Mouse (Mus musculus): ENCODE measurements around the gene Tspan3. TPM values are rescaled to one million over a fixed set of nuclear protein-coding genes. Genes with fewer than 3 reads are reported as not detected.

Tspan3 gene
- polyA plus RNA-seq, 1 experiment from 2014 or later: 570 TPM

DNA sequence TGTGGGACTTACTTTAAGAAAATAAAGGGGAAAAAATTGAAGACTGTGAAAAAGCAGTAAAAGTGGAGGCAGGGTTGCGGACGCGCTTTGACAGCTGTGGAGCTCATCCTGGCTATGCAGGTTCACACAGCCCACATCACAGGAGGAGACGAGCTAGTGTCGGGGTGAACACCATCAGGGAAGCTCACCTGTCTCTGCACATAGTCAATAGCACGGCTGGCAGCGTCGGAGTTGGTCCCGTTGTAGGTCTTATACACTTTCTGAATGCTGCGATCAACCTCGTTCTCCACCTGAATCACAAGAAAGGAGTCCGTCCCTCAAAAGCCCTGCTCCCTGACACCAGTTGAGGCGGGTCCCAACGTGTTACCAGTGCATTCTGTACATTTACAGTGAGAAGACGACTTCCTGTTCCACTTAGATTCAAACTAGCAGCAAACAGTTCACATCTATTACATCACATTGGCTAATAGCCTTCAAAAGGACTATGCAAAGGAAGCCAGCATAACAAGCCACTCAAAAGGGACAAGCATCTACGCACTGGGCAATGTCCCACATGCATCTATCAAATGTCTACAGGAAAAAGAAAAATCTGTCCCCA, 18.9 kb downstream of the Tspan3 start:
- DNase-seq (ENCODE audit: low spot score): no peak
- no peaks in the 10 kb centered on the region for H3K4me1 ChIP-seq
- H3K9me3 ChIP-seq (replicated peaks): no peaks in the 10 kb centered on the region; the same call in 1 of the 2 replicates
- no peak overlapping the region for H3K4me3 ChIP-seq
- H3K27me3 ChIP-seq (ENCODE audit: low read depth, poor library complexity, severe bottlenecking): no peaks in the 10 kb centered on the region
- 94% methylated on average over 16 of the region's 16 CpGs for WGBS
- no peak overlapping the region for H3K27ac ChIP-seq (replicated peaks)
- H3K36me3 ChIP-seq: peaks cover 77% of the 10 kb centered on the region

DNA sequence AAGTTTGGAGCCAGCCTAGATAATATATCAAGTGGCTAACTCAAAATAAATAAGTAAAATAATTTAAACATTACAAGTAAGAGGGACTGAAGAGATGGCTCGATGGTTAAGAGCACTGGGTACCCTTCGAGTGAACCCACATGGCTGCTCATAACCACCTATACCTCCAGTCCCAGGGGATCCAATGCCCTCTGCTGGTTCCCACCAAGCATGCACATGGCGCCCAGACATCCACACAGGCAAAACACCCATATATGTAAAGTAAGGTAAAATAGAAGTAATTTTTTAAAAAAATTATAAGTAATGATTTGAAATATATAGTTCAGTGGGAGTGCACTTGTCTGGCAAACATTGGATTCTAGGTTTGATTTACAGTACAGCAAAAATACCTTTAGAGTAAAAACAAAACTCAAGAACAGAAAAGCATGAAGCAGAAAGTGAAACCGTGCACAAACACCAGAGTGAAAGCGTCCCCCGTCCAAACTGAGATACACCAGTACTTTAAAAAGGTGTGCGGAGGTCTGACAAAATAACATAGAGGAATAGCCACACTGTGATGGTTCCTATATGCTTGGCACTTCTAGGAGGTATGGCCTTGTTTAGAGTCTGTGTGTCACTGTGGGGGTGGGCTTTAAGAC, 20.8 kb downstream of the Tspan3 start:
- Histone ChIP-seq H3K27me3 (ENCODE audit: low read depth, poor library complexity, severe bottlenecking) (no peaks in the 10 kb centered on the region), H3K27ac (replicated peaks) (no peak overlapping the region), H3K4me3 (no peak overlapping the region), H3K4me1 (no peaks in the 10 kb centered on the region), H3K36me3 (peaks cover 86% of the 10 kb centered on the region), H3K9me3 (replicated peaks) (no peaks in the 10 kb centered on the region)
- no peak for DNase-seq (ENCODE audit: low spot score)
- 93% methylated on average over 7 of the region's 7 CpGs for WGBS

DNA sequence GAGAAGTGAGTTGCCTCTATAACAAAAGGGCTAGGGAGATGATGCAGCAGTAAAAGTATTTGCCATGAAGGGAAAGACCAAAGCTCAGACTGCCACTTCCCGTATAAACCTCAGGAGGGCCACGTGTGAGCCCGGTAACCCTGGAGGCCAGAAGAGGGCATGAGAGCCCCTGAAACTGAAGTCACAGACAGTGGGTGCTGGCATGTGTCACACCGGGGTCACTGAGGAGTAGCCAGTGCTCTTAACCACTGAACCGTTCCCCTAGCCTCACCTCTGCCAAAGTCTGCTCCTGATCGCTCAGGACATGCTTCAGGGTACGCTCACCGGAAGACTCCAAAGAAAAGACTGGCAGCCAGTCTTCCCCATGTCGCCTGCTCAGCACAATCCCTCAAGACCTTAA, 23.5 kb downstream of the Tspan3 start:
- no peak for DNase-seq (ENCODE audit: low spot score)
- Histone ChIP-seq H3K27ac (replicated peaks) (no peak overlapping the region), H3K4me3 (no peak overlapping the region), H3K27me3 (ENCODE audit: low read depth, poor library complexity, severe bottlenecking) (no peaks in the 10 kb centered on the region), H3K36me3 (peaks cover 96% of the 10 kb centered on the region), H3K9me3 (replicated peaks) (no peaks in the 10 kb centered on the region), H3K4me1 (no peaks in the 10 kb centered on the region)
- WGBS: 90% methylated on average over 9 of the region's 9 CpGs

DNA sequence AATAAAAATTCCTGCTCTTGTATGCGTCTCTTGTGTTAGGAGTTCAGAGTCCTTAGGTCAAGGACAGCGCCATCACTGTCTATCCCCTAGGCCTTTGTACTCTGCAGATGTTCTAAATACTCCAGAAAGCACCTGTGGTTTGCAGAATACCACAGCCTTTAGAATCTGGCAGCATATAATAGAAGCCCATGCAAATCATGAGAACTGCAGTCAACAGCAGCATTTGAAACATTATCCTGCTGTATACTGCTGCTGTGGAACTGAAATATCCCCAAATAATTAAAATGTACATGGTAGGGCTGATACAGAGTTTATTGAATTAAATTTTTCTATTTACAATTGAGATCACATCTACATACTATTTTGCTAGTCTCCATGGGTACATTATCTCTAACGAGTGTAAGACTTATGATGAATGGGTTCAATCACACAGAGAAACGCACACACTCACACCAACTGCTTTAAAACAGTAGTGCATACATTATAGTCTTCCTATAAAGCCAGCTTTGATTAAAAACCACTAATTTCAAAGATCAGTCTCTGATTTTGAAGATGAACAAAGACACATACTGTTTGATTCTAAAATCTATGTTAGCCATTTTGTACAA, 29.6 kb downstream of the Tspan3 start:
- Histone ChIP-seq H3K36me3 (peaks cover 96% of the 10 kb centered on the region), H3K4me3 (no peak overlapping the region), H3K4me1 (no peaks in the 10 kb centered on the region), H3K27me3 (ENCODE audit: low read depth, poor library complexity, severe bottlenecking) (no peaks in the 10 kb centered on the region), H3K9me3 (replicated peaks) (no peaks in the 10 kb centered on the region), H3K27ac (replicated peaks) (no peak overlapping the region)
- DNase-seq (ENCODE audit: low spot score): no peak
- WGBS: 93% methylated on average over 4 of the region's 4 CpGs

DNA sequence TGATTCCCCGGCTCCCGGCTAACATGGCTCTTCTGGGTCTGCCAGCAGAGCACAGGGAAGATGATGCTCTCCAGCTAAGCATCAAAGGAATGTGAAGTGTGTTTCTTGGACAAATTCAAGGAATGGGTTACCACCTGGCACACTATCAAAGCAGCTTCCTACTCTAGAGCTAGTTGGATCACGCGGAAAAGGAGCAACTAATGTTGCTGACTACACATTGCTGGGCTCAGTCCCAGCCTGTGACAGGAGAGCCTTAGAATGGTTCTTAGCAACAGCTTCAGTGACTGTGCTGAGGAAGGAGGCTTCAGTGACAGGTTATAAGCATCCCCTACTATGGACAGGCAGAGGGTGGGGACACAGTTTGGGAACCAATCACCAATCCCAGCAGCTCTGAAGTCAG, 30.7 kb downstream of the Tspan3 start:
- DNase-seq (ENCODE audit: low spot score): no peak
- Histone ChIP-seq H3K9me3 (replicated peaks) (no peaks in the 10 kb centered on the region), H3K4me1 (no peaks in the 10 kb centered on the region), H3K4me3 (no peak overlapping the region), H3K27ac (replicated peaks) (no peak overlapping the region), H3K27me3 (ENCODE audit: low read depth, poor library complexity, severe bottlenecking) (no peaks in the 10 kb centered on the region), H3K36me3 (peaks cover 96% of the 10 kb centered on the region)
- WGBS: 96% methylated on average over 4 of the region's 4 CpGs

DNA sequence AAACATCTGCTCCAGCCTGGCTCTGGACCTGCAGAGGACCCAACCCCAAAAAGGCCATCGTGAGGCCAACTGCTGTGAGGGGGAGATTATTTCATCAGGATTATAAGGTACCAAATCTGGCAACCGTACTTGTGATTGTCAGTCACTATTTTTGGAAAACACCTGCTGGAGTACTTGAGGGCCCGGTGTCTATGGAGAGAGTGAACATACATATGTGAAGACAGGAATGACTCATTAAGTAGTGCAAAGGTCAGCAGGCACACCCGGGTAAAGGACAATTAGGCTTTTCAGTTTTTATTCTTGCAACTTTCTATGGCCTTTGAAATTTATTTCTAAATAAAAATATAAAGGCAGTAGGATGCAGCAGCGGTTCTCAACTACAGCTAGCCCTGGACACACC, 31.3 kb downstream of the Tspan3 start:
- Histone ChIP-seq H3K27ac (replicated peaks) (no peak overlapping the region), H3K4me1 (no peaks in the 10 kb centered on the region), H3K4me3 (no peak overlapping the region), H3K36me3 (peaks cover 97% of the 10 kb centered on the region), H3K27me3 (ENCODE audit: low read depth, poor library complexity, severe bottlenecking) (no peaks in the 10 kb centered on the region), H3K9me3 (replicated peaks) (no peaks in the 10 kb centered on the region)
- 94% methylated on average over 5 of the region's 5 CpGs for WGBS
- no peak for DNase-seq (ENCODE audit: low spot score)

DNA sequence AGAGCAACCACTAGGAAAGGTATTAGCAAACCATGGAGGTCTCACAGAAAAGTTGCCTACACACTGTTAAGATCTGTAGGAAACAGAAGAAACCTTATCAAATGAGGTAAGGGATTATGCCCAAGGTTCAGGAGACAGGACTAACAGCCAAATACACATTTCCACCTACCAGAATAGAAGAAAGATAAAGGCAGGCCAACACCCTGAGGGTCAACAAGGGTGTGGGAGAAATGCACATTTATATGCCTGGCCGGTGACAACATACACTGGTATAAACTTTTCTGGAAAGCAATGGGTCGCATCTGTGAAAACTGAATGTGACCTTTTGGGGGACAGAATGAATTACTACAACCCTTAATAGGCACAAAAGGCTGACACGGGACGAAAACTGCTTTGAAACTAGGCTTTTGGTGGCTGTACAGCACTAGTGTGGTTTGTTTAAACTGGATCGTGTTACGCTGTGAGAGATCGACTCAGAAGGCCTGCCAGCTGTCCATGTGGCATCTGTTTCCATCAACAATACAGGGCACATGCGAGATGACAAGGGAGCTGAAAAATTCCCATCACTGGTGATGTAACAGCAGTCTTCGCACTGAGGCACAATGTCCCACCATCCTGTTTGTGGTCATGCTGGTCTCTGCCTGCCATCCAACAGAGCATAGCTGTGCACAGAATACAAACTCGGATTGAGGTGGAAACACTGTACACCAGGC, 33.3 kb downstream of the Tspan3 start:
- peaks cover 100% of the 10 kb centered on the region for H3K36me3 ChIP-seq
- no peak for DNase-seq (ENCODE audit: low spot score)
- H3K27me3 ChIP-seq (ENCODE audit: low read depth, poor library complexity, severe bottlenecking): no peaks in the 10 kb centered on the region
- H3K4me1 ChIP-seq: 0 out of 2 replicates have a peak, but pooled peaks cover 2% of the 10 kb centered on the region
- H3K9me3 ChIP-seq (replicated peaks): no peaks in the 10 kb centered on the region
- no peak overlapping the region for H3K4me3 ChIP-seq
- WGBS: 84% methylated on average over 10 of the region's 10 CpGs
- H3K27ac ChIP-seq (replicated peaks): no peak overlapping the region

DNA sequence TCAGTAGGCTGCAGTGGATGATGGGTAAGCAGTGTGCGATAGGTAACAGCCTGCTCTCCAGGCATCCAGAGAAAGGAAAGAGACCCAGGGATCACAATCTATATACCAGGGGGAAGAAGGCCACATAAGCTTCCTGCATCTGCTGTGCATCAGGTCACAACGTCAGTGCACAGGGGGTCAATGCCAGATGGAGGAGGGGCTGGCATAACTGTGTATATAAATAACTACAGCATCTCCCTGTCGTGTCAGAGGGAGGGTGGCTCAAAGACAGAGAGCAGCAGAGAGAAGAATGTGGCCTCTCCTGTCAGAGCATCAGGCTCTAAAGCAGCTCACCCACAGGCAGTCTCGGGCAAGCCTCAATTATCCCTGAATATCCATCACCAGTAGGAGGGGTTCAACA, 34.7 kb downstream of the Tspan3 start:
- no peak for DNase-seq (ENCODE audit: low spot score)
- 81% methylated on average over 4 of the region's 4 CpGs for WGBS

DNA sequence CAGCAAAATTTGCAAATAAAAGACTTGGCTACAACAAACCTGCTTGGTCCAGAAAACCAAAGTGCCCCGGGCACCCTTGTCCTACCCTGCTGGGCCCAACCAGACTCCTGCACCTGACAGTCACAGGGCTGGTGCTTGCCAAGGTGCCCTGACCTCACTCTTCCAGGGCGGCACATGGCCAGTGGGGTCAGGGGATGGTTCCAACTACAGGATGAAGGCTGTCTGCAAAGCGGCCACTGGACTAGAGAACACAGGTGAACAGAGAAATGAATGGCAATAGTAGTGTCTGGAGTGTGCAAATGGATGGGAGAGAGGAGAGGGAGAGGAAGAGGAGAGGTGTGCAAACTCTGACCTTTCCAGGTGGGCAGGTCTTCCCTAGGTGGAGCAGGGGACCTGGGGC, 35.3 kb downstream of the Tspan3 start:
- Histone ChIP-seq H3K36me3 (peaks cover 83% of the 10 kb centered on the region), H3K27me3 (ENCODE audit: low read depth, poor library complexity, severe bottlenecking) (no peaks in the 10 kb centered on the region), H3K27ac (replicated peaks) (no peak overlapping the region), H3K9me3 (replicated peaks) (no peaks in the 10 kb centered on the region), H3K4me1 (0 out of 2 replicates have a peak, but pooled peaks cover 2% of the 10 kb centered on the region), H3K4me3 (no peak overlapping the region)
- WGBS: 94% methylated on average over 3 of the region's 3 CpGs
- DNase-seq (ENCODE audit: low spot score): no peak

More for the DNA sequence above, 34.7 kb downstream of the Tspan3 start:
- 0 out of 2 replicates have a peak, but pooled peaks cover 2% of the 10 kb centered on the region for H3K4me1 ChIP-seq
- H3K27me3 ChIP-seq (ENCODE audit: low read depth, poor library complexity, severe bottlenecking): no peaks in the 10 kb centered on the region
- H3K36me3 ChIP-seq: peaks cover 89% of the 10 kb centered on the region
- H3K9me3 ChIP-seq (replicated peaks): no peaks in the 10 kb centered on the region
- no peak overlapping the region for H3K4me3 ChIP-seq
- no peak overlapping the region for H3K27ac ChIP-seq (replicated peaks)

DNA sequence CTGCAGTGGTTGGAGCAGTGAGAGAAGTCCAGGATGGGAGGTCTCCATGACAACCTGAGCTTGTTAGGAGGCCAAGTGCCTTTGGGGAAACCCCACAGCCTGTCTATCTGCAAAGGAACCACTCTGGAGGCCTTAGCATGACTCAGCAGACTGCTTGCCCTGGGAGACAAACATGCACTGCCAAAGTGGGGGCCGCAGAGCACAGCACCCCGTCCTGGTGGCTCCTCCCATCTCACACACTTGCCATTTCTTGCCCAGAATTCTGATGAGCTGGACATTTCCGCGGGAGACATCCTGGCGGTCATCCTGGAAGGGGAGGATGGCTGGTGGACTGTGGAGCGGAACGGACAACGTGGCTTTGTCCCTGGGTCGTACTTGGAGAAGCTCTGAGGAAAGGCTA, 36.9 kb downstream of the Tspan3 start:
- H3K36me3 ChIP-seq: peaks cover 67% of the 10 kb centered on the region
- no peaks in the 10 kb centered on the region for H3K9me3 ChIP-seq (replicated peaks)
- H3K27me3 ChIP-seq (ENCODE audit: low read depth, poor library complexity, severe bottlenecking): no peaks in the 10 kb centered on the region
- 0 out of 2 replicates have a peak, but pooled peaks cover 2% of the 10 kb centered on the region for H3K4me1 ChIP-seq
- no peak overlapping the region for H3K4me3 ChIP-seq
- DNase-seq (ENCODE audit: low spot score): no peak
- no peak overlapping the region for H3K27ac ChIP-seq (replicated peaks)
- 86% methylated on average over 9 of the region's 9 CpGs for WGBS

DNA sequence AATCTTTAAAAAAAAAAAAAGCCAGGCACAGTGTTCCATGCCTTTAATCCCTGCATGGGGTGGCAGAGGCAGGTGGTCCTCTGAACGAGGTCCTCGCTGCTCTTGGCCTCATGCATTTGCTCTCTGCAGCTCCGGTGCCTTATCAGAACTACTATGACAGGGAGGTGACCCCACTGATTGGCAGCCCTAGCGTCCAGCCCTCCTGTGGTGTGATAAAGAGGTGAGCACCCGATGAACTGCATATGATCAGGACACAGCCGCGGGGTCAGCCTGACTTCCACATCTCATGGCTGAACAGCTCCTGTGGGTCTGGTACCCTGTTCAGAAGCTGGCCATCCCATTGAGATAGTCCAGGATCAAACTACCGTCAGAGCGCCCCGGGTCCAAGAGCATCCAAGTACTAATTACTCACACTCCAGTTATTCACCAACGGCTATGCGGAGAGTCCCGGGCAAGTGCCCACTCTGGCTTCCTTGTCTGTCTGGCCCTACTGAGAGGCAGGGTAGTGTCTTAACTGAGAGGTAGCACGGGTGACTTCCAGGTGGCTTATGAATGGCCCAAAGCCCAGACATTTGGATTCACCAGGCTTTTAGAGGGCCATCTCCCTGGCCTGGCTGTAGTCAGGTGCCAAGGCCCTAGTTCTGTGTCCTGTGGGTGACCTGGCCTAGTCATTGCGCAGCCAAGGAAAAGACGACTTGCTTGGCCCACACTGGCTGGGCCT, 38.7 kb downstream of the Tspan3 start:
- DNase-seq (ENCODE audit: low spot score): no peak
- Histone ChIP-seq H3K4me3 (no peak overlapping the region), H3K36me3 (peaks cover 50% of the 10 kb centered on the region), H3K27me3 (ENCODE audit: low read depth, poor library complexity, severe bottlenecking) (no peaks in the 10 kb centered on the region), H3K27ac (replicated peaks) (no peak overlapping the region), H3K9me3 (replicated peaks) (no peaks in the 10 kb centered on the region), H3K4me1 (0 out of 2 replicates have a peak, but pooled peaks cover 2% of the 10 kb centered on the region)
- WGBS: 87% methylated on average over 16 of the region's 16 CpGs

DNA sequence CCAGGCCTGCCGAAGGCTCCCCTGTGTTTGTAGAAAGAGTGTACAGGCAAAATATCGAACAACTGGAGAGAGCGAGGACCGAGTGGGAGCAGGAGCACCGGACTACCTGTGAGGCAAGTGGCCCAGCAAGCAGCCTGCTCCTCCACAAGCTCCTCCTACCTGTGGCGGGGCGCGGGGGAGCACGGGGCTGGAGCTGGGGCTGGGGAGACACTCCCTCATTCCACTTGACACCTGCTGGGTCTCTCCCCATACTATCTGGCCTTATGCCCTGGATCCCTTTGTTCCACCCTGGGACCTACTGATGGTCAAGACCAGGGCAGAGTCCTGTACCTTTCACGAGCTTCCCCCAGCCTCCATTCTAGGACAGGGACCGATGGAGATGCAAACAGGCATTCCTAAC, 40.7 kb downstream of the Tspan3 start:
- H3K27ac ChIP-seq (replicated peaks): 0 out of 2 replicates have a peak overlapping the region, but pooled peaks have one; percentile 2
- no peak overlapping the region for H3K4me3 ChIP-seq
- H3K36me3 ChIP-seq: peaks cover 29% of the 10 kb centered on the region
- 31% methylated on average over 11 of the region's 11 CpGs for WGBS
- peaks cover 8% of the 10 kb centered on the region; the same call in 1 of the 2 replicates for H3K4me1 ChIP-seq
- DNase-seq (ENCODE audit: low spot score): no peak
- no peaks in the 10 kb centered on the region for H3K27me3 ChIP-seq (ENCODE audit: low read depth, poor library complexity, severe bottlenecking)
- H3K9me3 ChIP-seq (replicated peaks): no peaks in the 10 kb centered on the region

Measured in midbrain, embryonic 10.5 days (tissue).